Mouse (Mus musculus) E14TG2a.4 (cell line): ENCODE measurements around the gene Slc35c2.

Experiments
- H3K27me3 ChIP-seq: 2 replicates; pipeline ENCODE4 v1.6.1; 2014; ENCODE audit warnings: low read length, control low read depth; ENCODE audit not compliant: insufficient read depth
- H3K36me3 ChIP-seq: 2 replicates; pipeline ENCODE4 v1.6.1; 2014; ENCODE audit warnings: low read length, control low read depth; ENCODE audit not compliant: insufficient read depth
- H3K4me1 ChIP-seq: replicated peaks from 2 replicates; pipeline ENCODE4 v1.6.1; 2014; ENCODE audit warnings: low read depth, low read length, control low read depth
- H3K4me3 ChIP-seq: replicated peaks from 2 replicates; pipeline ENCODE4 v1.5.1; 2014; ENCODE audit warnings: mild to moderate bottlenecking, low read length
- H3K9me3 ChIP-seq: 2 replicates; pipeline ENCODE4 v1.6.1; 2014; ENCODE audit warnings: low read length, control low read depth
- CTCF ChIP-seq: conservative IDR thresholded peaks from 2 replicates; pipeline ENCODE4 v1.5.1; 2014; ENCODE audit warnings: low read length
- NANOG ChIP-seq: IDR thresholded peaks from 2 replicates; pipeline ENCODE4 v1.6.1; 2014; ENCODE audit warnings: borderline replicate concordance, low read length, mixed read lengths
- POU5F1 ChIP-seq: IDR thresholded peaks from 2 replicates; pipeline ENCODE4 v1.6.1; 2014; ENCODE audit warnings: low read length, borderline replicate concordance

Gene Slc35c2

GRCm38 (mm10) chr2:165286361-165287201 lies 1.1 kb downstream of the Slc35c2 start:
- Histone ChIP-seq H3K9me3 (no peaks in the 10 kb centered on the region), H3K4me1 (peaks cover 67% of the 10 kb centered on the region), H3K36me3 (peaks cover 45% of the 10 kb centered on the region), H3K27me3 (no peaks in the 10 kb centered on the region), H3K4me3 (peak overlapping the region; percentile 90)
- TF ChIP-seq POU5F1 (no peak), NANOG (no peak), CTCF (no peak)

GRCm38 (mm10) chr2:165285621-165286020 lies 2.0 kb downstream of the Slc35c2 start:
- peaks cover 67% of the 10 kb centered on the region for H3K4me1 ChIP-seq
- H3K9me3 ChIP-seq: no peaks in the 10 kb centered on the region
- H3K4me3 ChIP-seq: no peak overlapping the region
- H3K27me3 ChIP-seq: no peaks in the 10 kb centered on the region
- TF ChIP-seq NANOG: no peak
- TF ChIP-seq POU5F1: no peak
- TF ChIP-seq CTCF: no peak
- H3K36me3 ChIP-seq: peaks cover 44% of the 10 kb centered on the region

GRCm38 (mm10) chr2:165285034-165285433 lies 2.6 kb downstream of the Slc35c2 start:
- TF ChIP-seq CTCF: no peak
- Histone ChIP-seq H3K36me3 (peaks cover 45% of the 10 kb centered on the region), H3K4me1 (peaks cover 67% of the 10 kb centered on the region), H3K4me3 (no peak overlapping the region), H3K9me3 (no peaks in the 10 kb centered on the region), H3K27me3 (no peaks in the 10 kb centered on the region)

- peaks cover 66% of the 10 kb centered on the region for H3K4me1 ChIP-seq
- no peaks in the 10 kb centered on the region for H3K27me3 ChIP-seq
- no peak overlapping the region for H3K4me3 ChIP-seq
- no peaks in the 10 kb centered on the region for H3K9me3 ChIP-seq
- no peak for TF ChIP-seq NANOG
- no peak for TF ChIP-seq POU5F1
- no peak for TF ChIP-seq CTCF
- peaks cover 45% of the 10 kb centered on the region for H3K36me3 ChIP-seq
These were observed 3.3 kb downstream of the Slc35c2 start for GRCm38 (mm10) chr2:165284377-165284776.

- H3K9me3 ChIP-seq: no peaks in the 10 kb centered on the region
- H3K4me3 ChIP-seq: no peak overlapping the region
- H3K36me3 ChIP-seq: peaks cover 50% of the 10 kb centered on the region
- no peak for TF ChIP-seq NANOG
- TF ChIP-seq POU5F1: no peak
- TF ChIP-seq CTCF: no peak
- H3K4me1 ChIP-seq: peaks cover 62% of the 10 kb centered on the region
- no peaks in the 10 kb centered on the region for H3K27me3 ChIP-seq
These were observed 4.0 kb downstream of the Slc35c2 start for GRCm38 (mm10) chr2:165283644-165284043.

- Histone ChIP-seq H3K27me3 (no peaks in the 10 kb centered on the region), H3K4me1 (peaks cover 45% of the 10 kb centered on the region), H3K4me3 (no peak overlapping the region), H3K36me3 (peaks cover 68% of the 10 kb centered on the region), H3K9me3 (no peaks in the 10 kb centered on the region)
- TF ChIP-seq CTCF (no peak), POU5F1 (no peak), NANOG (no peak)
These were observed 5.8 kb downstream of the Slc35c2 start for GRCm38 (mm10) chr2:165281779-165282311.

GRCm38 (mm10) chr2:165279351-165279750 lies 8.3 kb downstream of the Slc35c2 start:
- H3K4me1 ChIP-seq: peaks cover 35% of the 10 kb centered on the region
- H3K4me3 ChIP-seq: no peak overlapping the region
- TF ChIP-seq CTCF (no peak), NANOG (no peak), POU5F1 (no peak)
- peaks cover 69% of the 10 kb centered on the region for H3K36me3 ChIP-seq
- H3K27me3 ChIP-seq: no peaks in the 10 kb centered on the region
- H3K9me3 ChIP-seq: no peaks in the 10 kb centered on the region

- peaks cover 14% of the 10 kb centered on the region for H3K4me1 ChIP-seq
- no peaks in the 10 kb centered on the region for H3K27me3 ChIP-seq
- H3K4me3 ChIP-seq: no peak overlapping the region
- TF ChIP-seq POU5F1 (no peak), NANOG (no peak), CTCF (no peak)
- peaks cover 56% of the 10 kb centered on the region for H3K36me3 ChIP-seq
- H3K9me3 ChIP-seq: no peaks in the 10 kb centered on the region
These were observed 10.4 kb downstream of the Slc35c2 start for GRCm38 (mm10) chr2:165277188-165277740.

GRCm38 (mm10) chr2:165275824-165276223 lies 11.8 kb downstream of the Slc35c2 start:
- no peak for TF ChIP-seq NANOG
- no peak for TF ChIP-seq POU5F1
- no peak for TF ChIP-seq CTCF
- no peaks in the 10 kb centered on the region for H3K27me3 ChIP-seq
- no peaks in the 10 kb centered on the region for H3K9me3 ChIP-seq
- H3K36me3 ChIP-seq: peaks cover 45% of the 10 kb centered on the region
- no peak overlapping the region for H3K4me3 ChIP-seq
- peaks cover 14% of the 10 kb centered on the region for H3K4me1 ChIP-seq
